Mouse (Mus musculus): ENCODE measurements around the gene Tagap.

DNA sequence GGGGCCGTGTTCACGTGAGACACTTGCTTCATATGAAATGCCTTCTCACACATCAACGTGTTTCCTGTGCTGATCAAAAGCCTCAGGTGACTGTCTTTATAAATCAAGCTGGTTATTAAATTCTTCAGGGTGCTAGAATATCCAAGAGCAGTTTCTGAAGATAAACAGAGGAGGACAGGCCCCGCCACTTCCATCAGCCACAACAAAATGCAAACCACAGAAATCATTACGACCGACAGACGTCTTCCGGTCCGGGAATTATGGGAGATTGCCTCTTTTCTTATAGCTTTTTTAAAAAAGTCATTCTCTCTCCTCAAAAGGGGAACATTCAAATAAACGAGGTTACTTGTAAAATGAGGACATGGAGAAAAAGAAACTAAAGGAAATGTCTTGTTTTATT, 41.2 kb upstream of the Tagap start:
- no peak for TF ChIP-seq CTCF (IDR thresholded peaks at IDR 0.05; ENCODE audit: control insufficient read depth, insufficient read depth, insufficient replicate concordance, low read depth, low read length)
- TF ChIP-seq POLR2A (IDR thresholded peaks at IDR 0.05; ENCODE audit: control insufficient read depth, low read depth, low read length): no peak
